Mouse (Mus musculus) neural tube, embryonic 14.5 days (tissue): ENCODE measurements at regions not wholly inside any gene's neighbourhood (a gene's known extent, or its start where the extent isn't known, plus 50 kb on each side); places are given as distances from the start of the nearest gene placed in this dataset.

Source experiments
- ATAC-seq: fragments of 200-750 bp; cut with Nextera tagmentation; 2 replicates; pipeline ENCODE4 v1.8.0; 2017; ENCODE audit warnings: low read depth, mild to moderate bottlenecking, moderate TSS enrichment, moderate library complexity
- H3K27ac ChIP-seq: fragments of 300-500 bp; sonication (generic); 2 replicates; pipeline ENCODE4 v1.5.1; 2014; ENCODE audit warnings: low read depth, mild to moderate bottlenecking, control low read depth, low read length, moderate library complexity, mixed read lengths
- H3K27me3 ChIP-seq: fragments of 300-500 bp; sonication (generic); 2 replicates; pipeline ENCODE4 v1.6.1; 2014; ENCODE audit warnings: low read length; ENCODE audit not compliant: control insufficient read depth, insufficient read depth
- H3K36me3 ChIP-seq: fragments of 300-500 bp; sonication (generic); 2 replicates; pipeline ENCODE4 v1.6.1; 2014; ENCODE audit warnings: low read length, mixed read lengths; ENCODE audit not compliant: control insufficient read depth, insufficient read depth
- H3K4me1 ChIP-seq: fragments of 300-500 bp; sonication (generic); 2 replicates; pipeline ENCODE4 v1.6.1; 2014; ENCODE audit warnings: low read length; ENCODE audit not compliant: control insufficient read depth, insufficient read depth
- H3K4me2 ChIP-seq: fragments of 300-500 bp; sonication (generic); 2 replicates; pipeline ENCODE4 v1.6.1; 2014; ENCODE audit warnings: mild to moderate bottlenecking, low read depth, low read length, control low read depth
- H3K4me3 ChIP-seq: fragments of 300-500 bp; sonication (generic); 2 replicates; pipeline ENCODE4 v1.5.1; 2014; ENCODE audit warnings: low read depth, low read length, control low read depth, mixed read lengths
- H3K9ac ChIP-seq: fragments of 300-500 bp; sonication (generic); replicated peaks from 2 replicates; pipeline ENCODE4 v1.6.1; 2014; ENCODE audit warnings: low read depth, mild to moderate bottlenecking, control low read depth, low read length, mixed read lengths
- H3K9me3 ChIP-seq: fragments of 300-500 bp; sonication (generic); 2 replicates; pipeline ENCODE4 v1.6.1; 2016; ENCODE audit warnings: low read length; ENCODE audit not compliant: control insufficient read depth
- WGBS: fragments of 180-500 bp; shearing (Covaris S2); extraction: QIAGEN DNeasy Blood & Tissue Kit; methylation state at CpG from one replicate; pipeline ENCODE4 v1.1.7; 2014; 5-methylcytosine and 5-hydroxymethylcytosine counted together

- H3K9ac ChIP-seq: no peak overlapping the region
- no peaks in the 10 kb centered on the region for H3K36me3 ChIP-seq
- H3K4me1 ChIP-seq: no peaks in the 10 kb centered on the region
- no peaks in the 10 kb centered on the region for H3K9me3 ChIP-seq
- no peak overlapping the region for H3K27ac ChIP-seq
- no peak for ATAC-seq
- 75% methylated on average over 6 of the region's 6 CpGs for WGBS
- H3K4me2 ChIP-seq: no peak overlapping the region
- H3K4me3 ChIP-seq: no peak overlapping the region
- H3K27me3 ChIP-seq: no peaks in the 10 kb centered on the region
Observed at GRCm38 (mm10) chr11:114416168-114416567, 252.2 kb upstream of the Rpl38 start.

GRCm38 (mm10) chr11:114404401-114404800, 263.9 kb upstream of the Rpl38 start:
- 55% methylated on average over 4 of the region's 4 CpGs for WGBS
- Histone ChIP-seq H3K4me2 (no peak overlapping the region), H3K9ac (no peak overlapping the region), H3K27me3 (no peaks in the 10 kb centered on the region), H3K27ac (no peak overlapping the region), H3K36me3 (no peaks in the 10 kb centered on the region), H3K9me3 (no peaks in the 10 kb centered on the region), H3K4me3 (no peak overlapping the region), H3K4me1 (no peaks in the 10 kb centered on the region)
- no peak for ATAC-seq

GRCm38 (mm10) chr11:114402556-114403320, 265.6 kb upstream of the Rpl38 start:
- Histone ChIP-seq H3K4me2 (no peak overlapping the region), H3K27ac (no peak overlapping the region), H3K9me3 (no peaks in the 10 kb centered on the region), H3K36me3 (no peaks in the 10 kb centered on the region), H3K9ac (no peak overlapping the region), H3K4me3 (no peak overlapping the region), H3K27me3 (no peaks in the 10 kb centered on the region), H3K4me1 (no peaks in the 10 kb centered on the region)
- ATAC-seq: no peak
- 30% methylated on average over 15 of the region's 15 CpGs for WGBS

GRCm38 (mm10) chr11:114400701-114401100, 267.6 kb upstream of the Rpl38 start:
- Histone ChIP-seq H3K4me2 (no peak overlapping the region), H3K9ac (no peak overlapping the region), H3K4me3 (no peak overlapping the region), H3K4me1 (no peaks in the 10 kb centered on the region), H3K27ac (no peak overlapping the region), H3K27me3 (no peaks in the 10 kb centered on the region), H3K36me3 (no peaks in the 10 kb centered on the region), H3K9me3 (no peaks in the 10 kb centered on the region)
- ATAC-seq: no peak
- 70% methylated on average over 5 of the region's 5 CpGs for WGBS

GRCm38 (mm10) chr11:114392161-114392560, 276.2 kb upstream of the Rpl38 start:
- Histone ChIP-seq H3K9me3 (no peaks in the 10 kb centered on the region), H3K9ac (no peak overlapping the region), H3K4me1 (no peaks in the 10 kb centered on the region), H3K4me3 (no peak overlapping the region), H3K27me3 (no peaks in the 10 kb centered on the region), H3K36me3 (no peaks in the 10 kb centered on the region), H3K4me2 (no peak overlapping the region), H3K27ac (no peak overlapping the region)
- no peak for ATAC-seq
- WGBS: 75% methylated on average over 10 of the region's 10 CpGs

GRCm38 (mm10) chr11:114391553-114391952, 276.8 kb upstream of the Rpl38 start:
- WGBS: 74% methylated on average over 6 of the region's 6 CpGs
- Histone ChIP-seq H3K9me3 (no peaks in the 10 kb centered on the region), H3K27ac (no peak overlapping the region)

GRCm38 (mm10) chr11:114387091-114387490, 281.2 kb upstream of the Rpl38 start:
- H3K4me2 ChIP-seq: no peak overlapping the region
- no peaks in the 10 kb centered on the region for H3K9me3 ChIP-seq
- no peak overlapping the region for H3K27ac ChIP-seq
- no peak overlapping the region for H3K9ac ChIP-seq
- H3K4me1 ChIP-seq: no peaks in the 10 kb centered on the region
- H3K4me3 ChIP-seq: no peak overlapping the region
- H3K27me3 ChIP-seq: no peaks in the 10 kb centered on the region
- H3K36me3 ChIP-seq: no peaks in the 10 kb centered on the region
- 100% methylated on average over 2 of the region's 2 CpGs for WGBS
- no peak for ATAC-seq

More at GRCm38 (mm10) chr11:114391553-114391952, 276.8 kb upstream of the Rpl38 start:
- Histone ChIP-seq H3K36me3 (no peaks in the 10 kb centered on the region), H3K4me3 (no peak overlapping the region), H3K9ac (no peak overlapping the region), H3K27me3 (no peaks in the 10 kb centered on the region), H3K4me2 (no peak overlapping the region), H3K4me1 (no peaks in the 10 kb centered on the region)
- ATAC-seq: no peak

GRCm38 (mm10) chr11:114379411-114379824, 288.9 kb upstream of the Rpl38 start:
- Histone ChIP-seq H3K27me3 (no peaks in the 10 kb centered on the region), H3K4me1 (peaks cover 7% of the 10 kb centered on the region; the same call in 1 of the 2 replicates), H3K9me3 (no peaks in the 10 kb centered on the region), H3K9ac (no peak overlapping the region), H3K4me2 (no peak overlapping the region), H3K27ac (no peak overlapping the region), H3K36me3 (no peaks in the 10 kb centered on the region), H3K4me3 (no peak overlapping the region)
- 45% methylated on average over 8 of the region's 8 CpGs for WGBS
- no peak for ATAC-seq

GRCm38 (mm10) chr11:114375921-114376320, 292.4 kb upstream of the Rpl38 start:
- Histone ChIP-seq H3K9me3 (no peaks in the 10 kb centered on the region), H3K4me3 (no peak overlapping the region), H3K27me3 (no peaks in the 10 kb centered on the region), H3K9ac (no peak overlapping the region), H3K36me3 (no peaks in the 10 kb centered on the region), H3K27ac (no peak overlapping the region), H3K4me1 (peaks cover 10% of the 10 kb centered on the region; the same call in 1 of the 2 replicates), H3K4me2 (no peak overlapping the region)
- no peak for ATAC-seq
- 33% methylated on average over 14 of the region's 14 CpGs for WGBS
